Mouse (Mus musculus): ENCODE results near the gene Atp6v1a.
A peak's percentile ranks its signal among the peaks of the same experiment; 100 is the strongest.

DNA sequence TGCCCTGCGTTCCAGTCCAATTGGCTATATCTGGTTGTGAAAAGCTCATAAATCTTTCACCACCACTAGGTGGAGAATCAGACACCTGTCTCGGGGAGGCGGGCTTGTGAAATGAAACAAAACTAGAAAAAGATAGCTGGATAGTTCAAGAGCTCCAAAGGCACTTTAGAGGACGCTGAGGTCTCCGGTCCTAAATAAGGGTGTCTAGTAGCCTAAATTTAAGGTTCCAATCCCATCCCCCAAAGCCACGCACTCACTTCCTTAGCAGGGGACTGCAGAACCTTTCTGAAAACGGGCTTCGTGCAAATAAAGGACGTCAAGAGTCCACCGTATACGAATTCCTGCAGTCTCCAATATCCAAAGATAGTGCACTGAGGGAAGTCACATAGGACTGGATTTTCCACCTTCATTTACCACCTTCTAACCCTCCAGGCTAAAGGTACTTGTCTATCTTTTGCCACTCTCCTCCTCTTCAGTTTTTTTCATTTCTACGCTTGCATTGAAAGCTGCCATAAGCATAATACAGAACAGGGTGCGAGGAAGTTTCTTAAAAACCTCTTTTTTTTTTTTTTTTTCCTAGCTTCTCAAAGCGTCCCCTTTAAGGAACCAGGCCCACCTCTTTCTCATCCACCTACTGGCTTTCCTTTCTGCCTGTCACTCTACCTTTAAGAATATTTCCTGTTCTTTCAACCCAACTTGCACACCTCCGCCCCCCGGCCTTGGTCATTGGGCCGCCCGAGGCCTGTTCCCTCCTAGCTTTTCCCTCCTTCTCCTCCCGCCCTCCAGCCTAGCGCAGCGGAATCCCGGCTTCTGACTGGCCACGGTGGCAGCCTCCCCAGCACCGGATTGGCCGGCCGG lies 33.0 kb upstream of the Atp6v1a start:
- TF ChIP-seq POLR2A (IDR thresholded peaks at IDR 0.05; ENCODE audit: control insufficient read depth, extremely low read depth, insufficient read depth, low read length, poor library complexity) (0 out of 2 replicates have a peak, but pooled peaks have one; percentile 52), CTCF (IDR thresholded peaks at IDR 0.05; ENCODE audit: borderline replicate concordance, control insufficient read depth, extremely low read depth, insufficient read depth, low read length, poor library complexity) (0 out of 2 replicates have a peak, but pooled peaks have one; percentile 32)

Data from thymus, adult 2 months (tissue).